Mouse (Mus musculus) E14TG2a.4 (cell line): ENCODE measurements around the gene Pea15a.

Experiments
- CTCF ChIP-seq: conservative IDR thresholded peaks from 2 replicates; pipeline ENCODE4 v1.5.1; 2014; ENCODE audit warnings: low read length
- NANOG ChIP-seq: IDR thresholded peaks from 2 replicates; pipeline ENCODE4 v1.6.1; 2014; ENCODE audit warnings: borderline replicate concordance, low read length, mixed read lengths

DNA sequence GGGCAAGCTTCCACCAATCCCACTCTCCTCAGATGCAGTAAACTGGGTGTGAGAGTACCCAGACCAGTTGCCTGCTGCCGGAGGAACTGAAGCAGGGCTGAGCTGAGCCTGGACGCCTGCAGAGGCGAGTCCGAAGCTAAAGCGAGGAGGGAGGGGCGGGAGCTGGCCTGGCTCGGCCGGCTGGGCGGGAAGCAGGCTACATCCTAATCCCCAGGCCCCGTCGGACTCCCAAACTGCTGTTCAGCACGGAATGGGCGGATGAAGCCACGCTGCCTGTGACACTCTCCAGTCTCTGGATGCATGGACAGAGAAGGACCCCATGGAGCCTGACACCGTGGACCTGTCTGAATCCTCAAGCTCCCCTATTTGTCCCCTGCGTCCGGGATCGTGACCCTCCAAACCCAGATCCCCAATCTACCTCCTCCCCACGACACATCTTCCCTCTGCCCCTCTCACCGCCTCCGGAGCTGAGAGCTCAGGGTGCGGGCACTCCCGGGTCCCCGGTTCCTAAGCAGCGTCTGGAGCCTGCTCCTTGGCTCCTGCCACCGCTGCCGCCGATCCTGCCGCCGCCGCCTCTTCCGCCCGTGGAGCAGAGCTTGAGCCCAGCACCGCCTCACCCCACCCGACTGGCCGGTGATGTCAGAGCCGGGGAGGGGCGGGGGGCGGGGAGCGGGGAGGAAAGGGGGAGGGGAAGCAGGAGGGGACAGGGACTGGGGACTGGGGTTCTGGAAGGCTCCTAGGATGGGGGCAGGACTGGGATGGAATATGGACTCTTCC is at the start of gene Pea15a:
- TF ChIP-seq CTCF (no peak), NANOG (no peak)
